Mouse (Mus musculus) ES-E14 (cell line): ENCODE results near the gene Myo16.

Source experiments
- MAFK ChIP-seq: IDR thresholded peaks from 2 replicates; pipeline ENCODE4 v1.6.1; 2014; ENCODE audit warnings: mild to moderate bottlenecking, low read depth, low read length, inconsistent platforms; ENCODE audit not compliant: insufficient read depth
- ZC3H11A ChIP-seq: IDR thresholded peaks from 2 replicates; pipeline ENCODE4 v1.6.1; 2012; ENCODE audit warnings: low read depth, mild to moderate bottlenecking, inconsistent platforms, low read length, borderline replicate concordance
- ZNF384 ChIP-seq: IDR thresholded peaks from 2 replicates; pipeline ENCODE4 v1.6.1; 2012; ENCODE audit warnings: low read depth, low read length, inconsistent platforms

DNA sequence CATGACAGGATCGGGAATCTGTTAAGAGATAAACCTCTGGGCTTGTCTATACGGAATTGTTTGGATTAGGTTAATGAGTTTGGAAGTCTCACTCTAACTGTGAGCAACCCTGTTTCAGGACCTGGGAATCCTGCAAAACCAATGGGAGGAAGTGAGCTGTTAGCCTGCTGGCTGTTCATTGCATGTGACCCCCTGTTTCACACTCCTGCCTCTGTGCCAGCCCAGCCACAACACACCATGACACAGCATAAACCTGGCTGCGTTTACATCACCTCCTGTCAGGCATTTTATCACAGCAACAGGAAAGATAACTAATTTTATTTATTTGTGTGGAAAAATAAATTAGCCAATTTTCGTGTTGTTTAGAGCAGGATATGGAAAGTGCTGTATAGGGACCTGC is 138.9 kb downstream of the Myo16 start:
- TF ChIP-seq ZC3H11A = no peak
- TF ChIP-seq ZNF384 = no peak
- no peak for TF ChIP-seq MAFK
